Mouse (Mus musculus) testis, adult 2 months (tissue): ENCODE results near the gene Pex5. TPM values are rescaled to one million over a fixed set of nuclear protein-coding genes. Genes with fewer than 3 reads are reported as not detected.

Experiments
- H3K27ac ChIP-seq: fragments of 200-500 bp; 2 replicates; pipeline ENCODE4 v1.5.1; 2012; ENCODE audit warnings: low read depth, low read length; ENCODE audit not compliant: control insufficient read depth, insufficient read depth
- H3K27me3 ChIP-seq: fragments of 200-500 bp; 2 replicates; pipeline ENCODE4 v1.6.1; 2012; ENCODE audit warnings: mild to moderate bottlenecking, low read length, moderate library complexity; ENCODE audit not compliant: control insufficient read depth, insufficient read depth
- H3K36me3 ChIP-seq: fragments of 200-500 bp; 2 replicates; pipeline ENCODE4 v1.6.1; 2012; ENCODE audit warnings: mild to moderate bottlenecking, low read length; ENCODE audit not compliant: control insufficient read depth, insufficient read depth
- H3K4me1 ChIP-seq: fragments of 200-500 bp; 2 replicates; pipeline ENCODE4 v1.6.1; 2012; ENCODE audit warnings: low read length; ENCODE audit not compliant: control insufficient read depth, insufficient read depth
- H3K4me3 ChIP-seq: fragments of 200-500 bp; 2 replicates; pipeline ENCODE4 v1.5.1; 2012; ENCODE audit warnings: low read depth, mild to moderate bottlenecking, low read length, moderate library complexity, mixed read lengths; ENCODE audit not compliant: control insufficient read depth
- CTCF ChIP-seq: fragments of 200-500 bp; IDR thresholded peaks from 2 replicates; pipeline ENCODE4 v1.5.1; 2012; ENCODE audit warnings: low read depth, mild to moderate bottlenecking, inconsistent platforms, low read length, moderate library complexity; ENCODE audit not compliant: control insufficient read depth, insufficient read depth, insufficient replicate concordance
- POLR2A ChIP-seq: fragments of 200-500 bp; IDR thresholded peaks from 2 replicates; pipeline ENCODE4 v1.6.1; 2012; ENCODE audit warnings: low read depth, mild to moderate bottlenecking, inconsistent platforms, low read length, moderate library complexity; ENCODE audit not compliant: control insufficient read depth
- polyA plus RNA-seq: library from polyadenylated mRNA; depleted of rRNA; stranded (reverse); fragments of >200 nt; gene quantifications from 2 replicates; pipeline ENCODE4 v1.2.3, GENCODE M21; 2012

Pex5 gene
- polyA plus RNA-seq, 1 experiment = 33.2 TPM

DNA sequence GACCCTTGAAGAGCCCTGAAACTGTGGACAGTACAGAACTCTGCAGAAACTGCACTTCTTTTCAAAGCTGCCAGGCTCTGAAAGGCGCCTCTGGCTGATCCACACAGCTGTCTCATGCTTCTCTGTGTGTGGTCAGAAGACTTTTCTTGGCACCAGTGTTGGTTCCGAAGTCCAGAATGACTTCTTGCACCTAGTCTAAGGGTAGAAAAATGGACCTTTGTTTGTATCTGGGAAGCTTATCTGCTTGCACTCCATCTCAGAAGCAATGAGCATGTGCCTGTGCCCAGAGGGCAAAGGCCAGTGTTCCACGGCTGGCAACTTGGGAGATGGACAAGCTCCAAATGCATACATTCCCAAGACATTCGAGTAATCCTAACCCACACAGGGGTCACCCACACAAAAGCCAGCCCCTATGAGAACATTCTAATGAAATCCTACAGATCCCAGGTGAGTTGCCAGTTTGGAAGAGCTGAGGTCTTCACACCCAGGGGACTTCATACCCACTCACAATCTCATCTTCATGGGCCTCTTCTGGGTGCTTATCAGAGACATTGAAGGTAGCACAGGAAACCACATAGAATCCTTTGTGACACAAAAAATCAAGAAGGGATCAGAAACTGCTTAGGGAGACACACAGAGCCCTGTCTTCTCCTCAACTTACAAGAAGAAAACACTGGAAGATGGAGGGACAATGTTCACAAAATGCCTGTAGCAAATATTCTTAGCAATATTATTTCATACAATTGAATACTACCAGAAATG is 37.2 kb downstream of the Pex5 start:
- Histone ChIP-seq H3K4me1 (no peaks in the 10 kb centered on the region; the same call in 1 of the 2 replicates), H3K27me3 (no peaks in the 10 kb centered on the region), H3K36me3 (no peaks in the 10 kb centered on the region), H3K27ac (no peak overlapping the region), H3K4me3 (no peak overlapping the region)
- TF ChIP-seq POLR2A = no peak
- TF ChIP-seq CTCF = no peak

DNA sequence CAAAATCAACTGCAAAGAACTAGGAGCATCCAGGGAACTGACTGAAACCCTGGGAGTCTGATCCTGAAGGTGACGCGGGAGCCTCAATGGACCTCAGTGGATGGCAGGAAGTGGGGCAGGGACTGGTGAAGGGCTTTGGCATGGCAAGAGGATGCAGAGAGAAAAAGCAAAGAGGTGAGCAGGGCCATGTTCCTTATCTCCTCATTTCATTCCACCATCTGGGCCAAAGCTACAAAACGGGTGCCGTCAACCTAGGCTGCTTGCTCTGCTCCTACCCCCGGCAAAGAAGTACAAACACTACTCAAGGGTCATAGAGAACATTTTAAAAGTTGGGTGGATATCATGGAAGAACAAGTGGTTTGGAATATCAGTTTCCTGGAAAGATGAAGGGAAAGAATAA is 38.6 kb downstream of the Pex5 start:
- Histone ChIP-seq H3K4me1 (no peaks in the 10 kb centered on the region; the same call in 1 of the 2 replicates), H3K27me3 (no peaks in the 10 kb centered on the region), H3K36me3 (no peaks in the 10 kb centered on the region), H3K27ac (no peak overlapping the region), H3K4me3 (no peak overlapping the region)
- no peak for TF ChIP-seq POLR2A
- no peak for TF ChIP-seq CTCF

- H3K36me3 ChIP-seq = no peaks in the 10 kb centered on the region
- no peaks in the 10 kb centered on the region; the same call in 1 of the 2 replicates for H3K4me1 ChIP-seq
- no peaks in the 10 kb centered on the region for H3K27me3 ChIP-seq
- H3K4me3 ChIP-seq = no peak overlapping the region
- TF ChIP-seq POLR2A (no peak), CTCF (no peak)
- H3K27ac ChIP-seq = no peak overlapping the region
Measured at GRCm38 (mm10) chr6:124375435-124375884, 39.4 kb downstream of the Pex5 start.

GRCm38 (mm10) chr6:124374683-124375082 is 40.2 kb downstream of the Pex5 start:
- no peaks in the 10 kb centered on the region for H3K27me3 ChIP-seq
- H3K4me3 ChIP-seq = no peak overlapping the region
- TF ChIP-seq POLR2A (no peak), CTCF (no peak)
- no peak overlapping the region for H3K27ac ChIP-seq
- no peaks in the 10 kb centered on the region for H3K36me3 ChIP-seq
- H3K4me1 ChIP-seq = no peaks in the 10 kb centered on the region; the same call in 1 of the 2 replicates

- Histone ChIP-seq H3K36me3 (no peaks in the 10 kb centered on the region), H3K4me1 (no peaks in the 10 kb centered on the region; the same call in 1 of the 2 replicates), H3K4me3 (peak overlapping the region; percentile 28), H3K27me3 (no peaks in the 10 kb centered on the region), H3K27ac (no peak overlapping the region; the same call in 1 of the 2 replicates)
- no peak for TF ChIP-seq CTCF
- TF ChIP-seq POLR2A = no peak
Measured at GRCm38 (mm10) chr6:124373584-124374206, 41.2 kb downstream of the Pex5 start.

GRCm38 (mm10) chr6:124364328-124364727 is 50.5 kb downstream of the Pex5 start:
- Histone ChIP-seq H3K4me3 (peak overlapping the region; percentile 80), H3K27ac (no peak overlapping the region), H3K36me3 (no peaks in the 10 kb centered on the region), H3K4me1 (no peaks in the 10 kb centered on the region; the same call in 1 of the 2 replicates), H3K27me3 (no peaks in the 10 kb centered on the region)
- TF ChIP-seq POLR2A (no peak; the same call in 1 of the 2 replicates), CTCF (0 out of 2 replicates have a peak, but pooled peaks have one; percentile 6)

- Histone ChIP-seq H3K27ac (no peak overlapping the region), H3K27me3 (no peaks in the 10 kb centered on the region), H3K36me3 (no peaks in the 10 kb centered on the region), H3K4me3 (no peak overlapping the region), H3K4me1 (no peaks in the 10 kb centered on the region; the same call in 1 of the 2 replicates)
- TF ChIP-seq POLR2A (no peak), CTCF (no peak)
Measured at GRCm38 (mm10) chr6:124360549-124360948, 54.3 kb downstream of the Pex5 start.
